Mouse (Mus musculus) embryonic facial prominence, embryonic 11.5 days (tissue): ENCODE data around the gene Zfp830. TPM values are rescaled to one million over a fixed set of nuclear protein-coding genes. Genes with fewer than 3 reads are reported as not detected.

ENCODE experiments used
- ATAC-seq: fragments of 200-750 bp; cut with Nextera tagmentation; replicated peaks from 2 replicates; pipeline ENCODE4 v1.8.0; 2017; ENCODE audit warnings: low read depth; ENCODE audit not compliant: insufficient number of reproducible peaks, low FRiP score, low TSS enrichment
- DNase-seq: peaks from one replicate; pipeline ENCODE4 v3.0.0-alpha.2; 2015; ENCODE audit warnings: low spot score
- H3K27ac ChIP-seq: fragments of 300-500 bp; sonication (generic); replicated peaks from 2 replicates; pipeline ENCODE4 v1.5.1; 2014; ENCODE audit warnings: mild to moderate bottlenecking, low read depth, low read length, control low read depth
- H3K27me3 ChIP-seq: fragments of 300-500 bp; sonication (generic); 2 replicates; pipeline ENCODE4 v1.6.1; 2014; ENCODE audit warnings: mild to moderate bottlenecking, low read length, moderate library complexity, mixed read lengths; ENCODE audit not compliant: control insufficient read depth, insufficient read depth
- H3K36me3 ChIP-seq: fragments of 300-500 bp; sonication (generic); replicated peaks from 2 replicates; pipeline ENCODE4 v1.6.1; 2014; ENCODE audit warnings: low read depth, mild to moderate bottlenecking, low read length, moderate library complexity, mixed read lengths; ENCODE audit not compliant: control insufficient read depth, insufficient read depth
- H3K4me1 ChIP-seq: fragments of 300-500 bp; sonication (generic); 2 replicates; pipeline ENCODE4 v1.6.1; 2014; ENCODE audit warnings: low read length, mixed read lengths; ENCODE audit not compliant: control insufficient read depth, insufficient read depth
- H3K4me2 ChIP-seq: fragments of 300-500 bp; sonication (generic); 2 replicates; pipeline ENCODE4 v1.6.1; 2014; ENCODE audit warnings: low read depth, mild to moderate bottlenecking, control low read depth, low read length, moderate library complexity
- H3K4me3 ChIP-seq: fragments of 300-500 bp; sonication (generic); 2 replicates; pipeline ENCODE4 v1.5.1; 2014; ENCODE audit warnings: low read depth, low read length, control low read depth
- H3K9ac ChIP-seq: fragments of 300-500 bp; sonication (generic); replicated peaks from 2 replicates; pipeline ENCODE4 v1.6.1; 2014; ENCODE audit warnings: mild to moderate bottlenecking, control low read depth, low read length
- H3K9me3 ChIP-seq: fragments of 300-500 bp; sonication (generic); replicated peaks from 2 replicates; pipeline ENCODE4 v1.6.1; 2016; ENCODE audit warnings: mild to moderate bottlenecking, low read length, inconsistent platforms, mixed read lengths; ENCODE audit not compliant: control insufficient read depth
- WGBS: fragments of 180-500 bp; shearing (Covaris S2); extraction: QIAGEN DNeasy Blood & Tissue Kit; methylation state at CpG from one replicate; pipeline ENCODE4 v1.1.7; 2014; 5-methylcytosine and 5-hydroxymethylcytosine counted together
- polyA plus RNA-seq: library from polyadenylated mRNA; unstranded; fragments of >200 nt; fragmentation: Nextera tagmentation; extraction: Ambion mirVana; gene quantifications from 2 replicates; pipeline ENCODE4 v1.2.1, GENCODE M21; 2014

Gene Zfp830
- polyA plus RNA-seq = 44.4 and 44.9 TPM in 2 replicates

DNA sequence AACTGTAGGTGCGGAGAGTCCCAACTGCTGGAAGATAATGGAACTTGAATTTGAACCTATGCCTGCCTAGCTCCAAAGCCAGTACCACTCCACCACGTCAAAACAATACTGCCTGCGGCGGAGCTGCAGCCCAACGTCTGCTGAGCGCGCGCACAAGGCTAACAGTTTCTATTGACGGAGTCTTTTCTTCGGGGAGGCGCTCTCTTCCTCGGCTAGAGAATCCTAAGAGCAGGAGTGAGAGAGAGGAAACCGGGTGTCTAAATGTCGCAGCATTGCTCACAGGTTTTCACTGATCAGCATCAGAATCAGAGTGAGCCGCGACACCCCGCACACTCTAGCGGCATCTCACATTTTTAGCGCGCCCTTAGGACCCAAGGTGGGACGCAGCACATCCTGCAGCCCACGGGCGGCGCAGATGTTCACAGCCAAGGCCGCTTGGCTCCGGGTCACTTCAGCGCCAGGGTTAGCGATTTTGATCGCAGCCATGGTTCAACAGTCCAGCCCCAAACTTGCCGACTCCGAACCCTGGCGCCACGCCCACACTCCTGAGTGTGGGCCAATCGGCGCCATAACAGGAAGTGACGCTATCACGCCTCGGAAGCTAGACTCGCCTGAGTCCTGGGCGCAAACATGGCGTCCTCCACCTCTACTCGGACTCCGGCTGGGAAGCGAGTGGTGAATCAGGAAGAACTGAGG lies at the start of gene Zfp830, which contains the start of gene Cct6b:
Gene Zfp830, plus strand, starts transcription at position 604 of the 696 bp plus-strand sequence.
Gene Cct6b, minus strand, starts transcription at position 580 of the 696 bp plus-strand sequence.
- H3K4me3 ChIP-seq = peak within 1 kb of the TSS; percentile 76
- no peaks in the 10 kb centered on the region for H3K27me3 ChIP-seq
- H3K9ac ChIP-seq = peak within 1 kb of the TSS; percentile 89
- WGBS = under 1% methylated on average over 43 of the region's 44 CpGs
- no peaks in the 10 kb centered on the region for H3K36me3 ChIP-seq
- no peaks in the 10 kb centered on the region for H3K9me3 ChIP-seq
- H3K4me1 ChIP-seq = no peaks in the 10 kb centered on the region
- H3K4me2 ChIP-seq = peak within 1 kb of the TSS; percentile 72
- DNase-seq = peak; percentile 98
- peak; percentile 98 for ATAC-seq
- peak within 1 kb of the TSS; percentile 72 for H3K27ac ChIP-seq

DNA sequence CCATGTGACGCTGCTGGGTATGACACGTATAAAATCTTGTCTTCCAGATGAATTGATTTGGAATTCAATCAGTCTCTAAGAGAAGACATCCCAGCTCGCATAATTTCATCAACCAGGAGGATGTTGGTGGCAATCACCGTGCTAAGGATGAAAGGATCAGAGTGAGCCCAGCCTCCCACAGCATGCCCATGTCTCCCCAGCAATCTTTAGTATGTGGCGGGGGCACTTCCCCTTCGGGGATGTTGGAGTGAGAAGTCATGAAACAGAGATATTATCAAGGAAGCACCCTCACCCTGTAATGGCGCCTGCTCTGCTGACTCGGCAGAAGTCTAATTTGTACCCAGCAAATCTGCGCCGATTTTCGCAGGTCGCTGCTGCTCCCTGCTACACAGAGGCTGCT lies 44.9 kb upstream of the Zfp830 start:
- Histone ChIP-seq H3K27ac (no peak overlapping the region), H3K9ac (no peak overlapping the region), H3K9me3 (no peaks in the 10 kb centered on the region), H3K27me3 (no peaks in the 10 kb centered on the region), H3K4me3 (no peak overlapping the region), H3K36me3 (no peaks in the 10 kb centered on the region), H3K4me2 (no peak overlapping the region), H3K4me1 (no peaks in the 10 kb centered on the region)
- DNase-seq (no peak), ATAC-seq (no peak)
- whole genome bisulfite sequencing = 85% methylated on average over 12 of the region's 12 CpGs

DNA sequence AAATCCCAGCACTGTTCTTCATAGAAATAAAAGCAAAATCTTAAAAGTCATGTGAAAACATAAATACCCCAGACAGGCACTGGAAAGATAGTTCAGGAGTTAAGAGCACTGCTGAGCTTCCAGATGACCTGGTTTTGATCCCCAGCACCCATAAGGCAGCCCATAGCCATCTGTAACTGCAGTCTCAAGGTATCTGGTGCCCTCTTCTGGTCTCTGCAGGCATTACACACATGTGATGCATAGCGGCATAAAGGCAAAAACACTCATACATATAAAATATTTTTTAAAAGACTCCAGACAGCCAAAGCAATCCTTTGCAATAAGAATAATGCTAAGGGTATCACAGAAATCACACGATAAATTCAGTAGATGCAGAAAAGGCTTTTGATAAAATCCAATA lies 37.3 kb upstream of the Zfp830 start:
- DNase-seq (no peak), ATAC-seq (no peak)
- no peak overlapping the region for H3K27ac ChIP-seq
- H3K4me1 ChIP-seq = no peaks in the 10 kb centered on the region
- H3K4me3 ChIP-seq = no peak overlapping the region
- no peaks in the 10 kb centered on the region for H3K27me3 ChIP-seq
- H3K4me2 ChIP-seq = no peak overlapping the region
- H3K36me3 ChIP-seq = no peaks in the 10 kb centered on the region
- H3K9me3 ChIP-seq = no peaks in the 10 kb centered on the region
- H3K9ac ChIP-seq = no peak overlapping the region
- WGBS = 89% methylated on average over 2 of the region's 2 CpGs

DNA sequence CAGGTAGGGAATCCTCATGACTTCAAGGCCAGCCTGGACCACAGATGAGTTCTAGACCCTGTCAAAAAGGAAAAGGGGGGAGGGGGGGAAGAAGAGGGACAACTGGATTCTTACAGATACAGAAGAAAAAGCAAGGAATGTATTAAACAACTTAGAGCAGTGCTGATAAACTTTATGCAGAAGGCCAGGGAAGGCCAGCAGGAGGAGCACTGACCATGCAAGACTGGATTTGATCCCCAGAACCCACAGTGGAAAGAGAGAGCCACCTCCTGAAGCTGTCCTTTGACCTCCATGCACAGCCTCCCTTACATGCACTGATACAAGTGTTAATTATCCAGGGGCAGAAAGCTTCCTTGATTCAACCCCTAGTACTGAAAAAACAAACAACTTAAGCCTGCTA lies 29.9 kb upstream of the Zfp830 start:
- DNase-seq (no peak), ATAC-seq (no peak)
- H3K4me3 ChIP-seq = no peak overlapping the region

DNA sequence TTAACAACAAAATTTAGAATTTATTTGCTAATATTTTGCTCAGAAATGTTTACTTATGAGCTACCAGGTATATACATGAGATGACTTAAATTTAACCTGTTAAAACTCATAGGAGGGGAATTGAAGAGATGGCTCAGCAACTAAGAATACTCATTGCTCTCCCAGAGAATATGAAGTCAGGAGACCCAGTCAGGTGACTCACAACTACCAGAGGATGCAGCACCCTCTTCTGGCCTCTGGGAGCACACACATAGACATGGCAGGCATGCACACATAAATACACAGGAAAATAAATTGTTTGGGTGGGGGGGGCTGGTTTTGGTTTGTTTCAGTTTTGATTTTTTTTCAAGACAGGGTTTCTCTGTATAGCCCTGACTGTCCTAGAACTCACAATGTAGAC lies 25.1 kb upstream of the Zfp830 start:
- Histone ChIP-seq H3K4me1 (no peaks in the 10 kb centered on the region), H3K9ac (no peak overlapping the region), H3K27ac (no peak overlapping the region), H3K4me3 (no peak overlapping the region), H3K27me3 (no peaks in the 10 kb centered on the region), H3K9me3 (no peaks in the 10 kb centered on the region), H3K36me3 (no peaks in the 10 kb centered on the region), H3K4me2 (no peak overlapping the region)
- ATAC-seq = no peak
- DNase-seq = no peak

More for the DNA sequence above, 29.9 kb upstream of the Zfp830 start:
- Histone ChIP-seq H3K9me3 (no peaks in the 10 kb centered on the region), H3K27me3 (no peaks in the 10 kb centered on the region), H3K4me2 (no peak overlapping the region), H3K4me1 (no peaks in the 10 kb centered on the region), H3K36me3 (no peaks in the 10 kb centered on the region), H3K27ac (no peak overlapping the region), H3K9ac (no peak overlapping the region)

DNA sequence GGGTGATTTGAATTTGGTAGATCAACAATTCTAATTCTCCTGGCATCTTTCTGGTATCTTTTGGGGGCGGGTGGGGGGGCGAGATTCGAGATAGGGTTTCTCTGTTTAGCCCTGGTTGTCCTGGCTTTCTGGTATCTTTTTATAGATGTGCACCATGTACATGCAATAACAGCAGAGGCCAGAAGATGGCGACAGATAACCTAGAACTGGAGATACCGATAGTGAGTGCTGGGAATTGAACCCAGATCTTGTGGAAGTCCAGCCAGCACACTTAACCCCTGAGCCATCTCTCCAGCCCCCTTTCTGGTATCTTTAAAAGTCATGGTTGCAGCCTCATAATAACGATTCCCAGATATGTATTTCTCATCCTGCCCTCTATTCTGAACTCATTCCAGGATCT lies 18.0 kb upstream of the Zfp830 start:
- Histone ChIP-seq H3K27me3 (no peaks in the 10 kb centered on the region), H3K4me2 (no peak overlapping the region), H3K4me1 (no peaks in the 10 kb centered on the region), H3K27ac (no peak overlapping the region), H3K36me3 (no peaks in the 10 kb centered on the region), H3K9me3 (no peaks in the 10 kb centered on the region), H3K9ac (no peak overlapping the region), H3K4me3 (no peak overlapping the region)
- WGBS = 38% methylated on average over 6 of the region's 6 CpGs
- ATAC-seq = no peak
- DNase-seq = peak; percentile 35

DNA sequence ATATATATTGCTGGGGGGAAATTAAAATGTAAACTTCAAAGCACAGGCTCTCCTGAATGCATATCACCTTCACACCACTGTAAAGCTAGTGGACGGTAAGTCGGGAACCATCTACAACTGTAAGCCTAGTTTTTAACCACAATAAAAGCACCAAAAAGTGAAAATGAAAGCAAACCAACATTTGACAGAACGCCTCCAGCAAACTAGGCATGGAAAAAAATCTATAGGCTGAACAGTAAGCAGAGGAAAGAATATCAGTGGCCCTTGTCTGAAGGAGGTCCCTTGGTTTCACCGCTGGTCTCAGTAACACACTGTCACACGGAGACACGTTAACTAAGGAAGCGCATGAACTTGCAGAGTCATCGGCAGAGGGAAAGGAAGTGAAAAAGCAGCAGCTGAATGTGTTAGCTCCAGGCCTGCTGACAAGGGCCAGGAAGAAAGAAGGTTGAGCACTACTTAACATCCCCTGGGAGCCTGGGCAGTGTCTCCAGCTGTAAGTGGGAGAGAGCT lies 17.2 kb upstream of the Zfp830 start:
- 78% methylated on average over 8 of the region's 8 CpGs for WGBS
- H3K9me3 ChIP-seq = no peaks in the 10 kb centered on the region
- no peak overlapping the region for H3K4me2 ChIP-seq
- no peaks in the 10 kb centered on the region for H3K4me1 ChIP-seq
- no peak overlapping the region for H3K4me3 ChIP-seq
- no peaks in the 10 kb centered on the region for H3K27me3 ChIP-seq
- H3K36me3 ChIP-seq = no peaks in the 10 kb centered on the region
- DNase-seq (no peak), ATAC-seq (no peak)
- no peak overlapping the region for H3K9ac ChIP-seq
- no peak overlapping the region for H3K27ac ChIP-seq

DNA sequence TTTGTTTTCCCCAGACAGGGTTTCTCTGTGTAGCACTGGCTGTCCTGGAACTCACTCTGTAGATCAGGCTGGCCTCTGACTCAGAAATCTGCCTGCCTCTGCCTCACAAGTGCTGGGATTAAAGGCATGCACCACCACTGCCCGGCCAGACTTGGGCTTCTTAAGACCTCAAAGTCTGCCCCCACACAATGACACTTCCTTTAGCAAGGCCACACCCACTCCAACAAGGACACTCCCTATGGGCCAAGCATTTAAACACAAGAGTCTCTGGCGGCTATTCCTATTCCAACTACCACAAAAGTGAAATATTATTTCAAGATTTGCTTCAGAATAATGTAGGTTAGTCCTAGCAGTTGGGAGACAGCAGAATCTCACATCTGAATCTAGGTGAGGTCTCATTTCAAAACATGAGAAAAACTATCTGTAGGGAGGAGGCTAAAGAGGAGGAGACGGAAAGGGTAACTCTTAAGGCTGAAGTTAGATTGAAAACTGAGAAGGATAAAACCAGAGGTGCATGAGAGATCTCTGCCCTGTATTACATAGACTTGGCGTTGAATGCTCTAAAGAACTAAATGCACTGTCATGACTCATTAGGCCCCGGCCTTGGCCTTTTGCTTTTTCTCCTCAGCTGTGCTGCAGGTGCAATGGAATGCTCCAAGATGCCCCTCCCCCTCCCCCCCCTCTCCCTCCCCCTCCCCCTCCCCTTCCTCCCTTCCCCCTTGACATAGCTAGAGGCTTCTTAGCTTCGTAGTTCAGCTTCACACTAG lies 11.6 kb upstream of the Zfp830 start:
- H3K4me3 ChIP-seq = no peak overlapping the region
- H3K27me3 ChIP-seq = no peaks in the 10 kb centered on the region
- H3K9ac ChIP-seq = no peak overlapping the region
- no peak for ATAC-seq
- H3K36me3 ChIP-seq = no peaks in the 10 kb centered on the region
- no peaks in the 10 kb centered on the region for H3K4me1 ChIP-seq
- DNase-seq = no peak
- H3K4me2 ChIP-seq = no peak overlapping the region
- 65% methylated on average over 6 of the region's 6 CpGs for WGBS
- H3K27ac ChIP-seq = no peak overlapping the region
- H3K9me3 ChIP-seq = no peaks in the 10 kb centered on the region
